Mouse (Mus musculus): ENCODE measurements at regions not wholly inside any gene's neighbourhood (a gene's known extent, or its start where the extent isn't known, plus 50 kb on each side); places are given as distances from the start of the nearest gene placed in this dataset.
A peak's percentile ranks its signal among the peaks of the same experiment; 100 is the strongest.

- DNase-seq = no peak
- intact Hi-C loops (cut with DNase I) = no loop called here
These were observed 105.2 kb downstream of the Lrig3 start for GRCm38 (mm10) chr10:126070984-126071713.

- intact Hi-C loops (cut with DNase I) = no loop called here
- no peak for DNase-seq
These were observed 105.7 kb downstream of the Lrig3 start for GRCm38 (mm10) chr10:126071714-126072057.

- intact Hi-C loops (cut with DNase I) = no loop called here
These were observed 111.5 kb downstream of the Lrig3 start for GRCm38 (mm10) chr10:126077313-126077966.

GRCm38 (mm10) chr10:126082576-126082975, 116.6 kb downstream of the Lrig3 start:
- no peak for DNase-seq
- intact Hi-C loops (cut with DNase I) = no loop called here

More at GRCm38 (mm10) chr10:126077313-126077966, 111.5 kb downstream of the Lrig3 start:
- DNase-seq = no peak

GRCm38 (mm10) chr10:126086684-126087083, 120.7 kb downstream of the Lrig3 start:
- intact Hi-C loops (cut with DNase I) = no loop called here
- no peak for DNase-seq

GRCm38 (mm10) chr10:126094238-126094880, 128.4 kb downstream of the Lrig3 start:
- intact Hi-C loops (cut with DNase I) = no loop called here
- no peak for DNase-seq

- no peak for DNase-seq
These were observed 131.9 kb downstream of the Lrig3 start for GRCm38 (mm10) chr10:126097896-126098295.

GRCm38 (mm10) chr10:126102876-126103275, 136.9 kb downstream of the Lrig3 start:
- intact Hi-C loops (cut with DNase I) = no loop called here
- DNase-seq = no peak

More at GRCm38 (mm10) chr10:126097896-126098295, 131.9 kb downstream of the Lrig3 start:
- intact Hi-C loops (cut with DNase I) = no loop called here

GRCm38 (mm10) chr10:126113106-126113505, 147.1 kb downstream of the Lrig3 start:
- intact Hi-C loops (cut with DNase I) = no loop called here

GRCm38 (mm10) chr10:126115386-126115785, 149.4 kb downstream of the Lrig3 start:
- intact Hi-C loops (cut with DNase I) = no loop called here
- DNase-seq = no peak

More at GRCm38 (mm10) chr10:126113106-126113505, 147.1 kb downstream of the Lrig3 start:
- DNase-seq = no peak

GRCm38 (mm10) chr10:126121626-126122025, 155.7 kb downstream of the Lrig3 start:
- intact Hi-C loops (cut with DNase I) = no loop called here
- no peak for DNase-seq

GRCm38 (mm10) chr10:126122504-126122903, 156.5 kb downstream of the Lrig3 start:
- intact Hi-C loops (cut with DNase I) = no loop called here
- no peak for DNase-seq

GRCm38 (mm10) chr10:126133188-126133587, 167.2 kb downstream of the Lrig3 start:
- intact Hi-C loops (cut with DNase I) = no loop called here
- DNase-seq = no peak

- intact Hi-C loops (cut with DNase I) = no loop called here
- DNase-seq = no peak
These were observed 168.0 kb downstream of the Lrig3 start for GRCm38 (mm10) chr10:126133957-126134356.

- no peak for DNase-seq
- intact Hi-C loops (cut with DNase I) = no loop called here
These were observed 172.6 kb downstream of the Lrig3 start for GRCm38 (mm10) chr10:126138585-126138984.

GRCm38 (mm10) chr10:126141586-126141985, 175.6 kb downstream of the Lrig3 start:
- intact Hi-C loops (cut with DNase I) = no loop called here
- peak in 1 of 2 experiments; percentile 12 for DNase-seq

- no peak for DNase-seq
- intact Hi-C loops (cut with DNase I) = no loop called here
These were observed 177.9 kb downstream of the Lrig3 start for GRCm38 (mm10) chr10:126143833-126144232.

- intact Hi-C loops (cut with DNase I) = no loop called here
- DNase-seq = no peak
These were observed 178.7 kb downstream of the Lrig3 start for GRCm38 (mm10) chr10:126144609-126145202.

GRCm38 (mm10) chr10:126157300-126157699, 191.3 kb downstream of the Lrig3 start:
- DNase-seq = no peak
- intact Hi-C loops (cut with DNase I) = no loop called here

GRCm38 (mm10) chr10:126165215-126165614, 199.2 kb downstream of the Lrig3 start:
- intact Hi-C loops (cut with DNase I) = no loop called here
- DNase-seq = no peak

Data from heart, postnatal 14 days (tissue).